Mouse (Mus musculus) embryonic facial prominence, embryonic 12.5 days (tissue): ENCODE data around the gene Rpl23a. TPM values are rescaled to one million over a fixed set of nuclear protein-coding genes. Genes with fewer than 3 reads are reported as not detected.

Experiments used
- ATAC-seq: fragments of 200-750 bp; cut with Nextera tagmentation; 2 replicates; pipeline ENCODE4 v1.8.0; 2017; ENCODE audit not compliant: insufficient number of reproducible peaks, insufficient read depth, low FRiP score, low TSS enrichment
- H3K27ac ChIP-seq: fragments of 300-500 bp; sonication (generic); 2 replicates; pipeline ENCODE4 v1.5.1; 2016; ENCODE audit warnings: mild to moderate bottlenecking
- H3K27me3 ChIP-seq: fragments of 300-500 bp; sonication (generic); 2 replicates; pipeline ENCODE4 v1.6.1; 2016; ENCODE audit warnings: mild to moderate bottlenecking, moderate library complexity
- H3K36me3 ChIP-seq: fragments of 300-500 bp; sonication (generic); 2 replicates; pipeline ENCODE4 v1.6.1; 2016; ENCODE audit warnings: mild to moderate bottlenecking
- H3K4me1 ChIP-seq: fragments of 300-500 bp; sonication (generic); 2 replicates; pipeline ENCODE4 v1.6.1; 2016
- H3K4me2 ChIP-seq: fragments of 300-500 bp; sonication (generic); replicated peaks from 2 replicates; pipeline ENCODE4 v1.6.1; 2016; ENCODE audit warnings: mild to moderate bottlenecking, moderate library complexity
- H3K4me3 ChIP-seq: fragments of 300-500 bp; sonication (generic); 2 replicates; pipeline ENCODE4 v1.5.1; 2016; ENCODE audit warnings: mild to moderate bottlenecking
- H3K9ac ChIP-seq: fragments of 300-500 bp; sonication (generic); 2 replicates; pipeline ENCODE4 v1.6.1; 2016; ENCODE audit warnings: mild to moderate bottlenecking, moderate library complexity
- H3K9me3 ChIP-seq: fragments of 300-500 bp; sonication (generic); 2 replicates; pipeline ENCODE4 v1.6.1; 2016; ENCODE audit warnings: mild to moderate bottlenecking, moderate library complexity
- WGBS: fragments of 180-500 bp; shearing (Covaris S2); methylation state at CpG from one replicate; pipeline ENCODE4 v1.1.7; 2016; 5-methylcytosine and 5-hydroxymethylcytosine counted together
- polyA plus RNA-seq: library from polyadenylated mRNA; unstranded; fragments of >200 nt; fragmentation: Nextera tagmentation; extraction: Ambion mirVana; gene quantifications from 2 replicates; pipeline ENCODE4 v1.2.1, GENCODE M21; 2016

The Rpl23a gene
- 1,221 and 1,230 TPM in 2 replicates for polyA plus RNA-seq

- H3K27me3 ChIP-seq, result no peaks in the 10 kb centered on the region
- under 1% methylated on average over 38 of the region's 38 CpGs for WGBS
These were observed at the start of gene Rpl23a for GRCm38 (mm10) chr11:78182961-78183844. TSS of gene Rpl23a (minus strand) at chr11:78183584.

GRCm38 (mm10) chr11:78231518-78231917 lies 48.1 kb upstream of the Rpl23a start:
- ATAC-seq, result no peak
- no peak overlapping the region for H3K27ac ChIP-seq
- 92% methylated on average over 6 of the region's 6 CpGs for WGBS
- H3K4me2 ChIP-seq, result no peak overlapping the region
- no peaks in the 10 kb centered on the region for H3K9me3 ChIP-seq
- H3K27me3 ChIP-seq, result no peaks in the 10 kb centered on the region
- H3K4me3 ChIP-seq, result no peak overlapping the region
- no peaks in the 10 kb centered on the region for H3K4me1 ChIP-seq
- peaks cover 88% of the 10 kb centered on the region for H3K36me3 ChIP-seq
- H3K9ac ChIP-seq, result no peak overlapping the region

More at GRCm38 (mm10) chr11:78182961-78183844, at the start of gene Rpl23a:
- peak within 1 kb of the TSS; percentile 97 for H3K27ac ChIP-seq
- peak within 1 kb of the TSS; percentile 93 for H3K9ac ChIP-seq
- peak within 1 kb of the TSS; percentile 84 for H3K4me2 ChIP-seq
- no peaks in the 10 kb centered on the region for H3K9me3 ChIP-seq
- H3K36me3 ChIP-seq, result peaks cover 26% of the 10 kb centered on the region
- peak; percentile 83 for ATAC-seq
- H3K4me1 ChIP-seq, result peaks cover 38% of the 10 kb centered on the region
- H3K4me3 ChIP-seq, result peak within 1 kb of the TSS; percentile 90

- no peaks in the 10 kb centered on the region for H3K27me3 ChIP-seq
- no peak overlapping the region for H3K4me3 ChIP-seq
- H3K27ac ChIP-seq, result no peak overlapping the region
- peaks cover 94% of the 10 kb centered on the region for H3K36me3 ChIP-seq
- 90% methylated on average over 4 of the region's 4 CpGs for WGBS
- ATAC-seq, result no peak
- no peak overlapping the region for H3K9ac ChIP-seq
- no peaks in the 10 kb centered on the region for H3K9me3 ChIP-seq
- no peak overlapping the region for H3K4me2 ChIP-seq
- H3K4me1 ChIP-seq, result no peaks in the 10 kb centered on the region
These were observed 40.2 kb upstream of the Rpl23a start for GRCm38 (mm10) chr11:78223586-78223985.

- WGBS, result 87% methylated on average over 11 of the region's 11 CpGs
- H3K4me2 ChIP-seq, result no peak overlapping the region
- no peak overlapping the region for H3K4me3 ChIP-seq
- H3K4me1 ChIP-seq, result no peaks in the 10 kb centered on the region
- ATAC-seq, result no peak
- peaks cover 94% of the 10 kb centered on the region for H3K36me3 ChIP-seq
- H3K27me3 ChIP-seq, result no peaks in the 10 kb centered on the region
- no peak overlapping the region for H3K9ac ChIP-seq
- H3K9me3 ChIP-seq, result no peaks in the 10 kb centered on the region
- H3K27ac ChIP-seq, result no peak overlapping the region
These were observed 32.4 kb upstream of the Rpl23a start for GRCm38 (mm10) chr11:78215709-78216317.

- Histone ChIP-seq H3K4me1 (no peaks in the 10 kb centered on the region), H3K9ac (no peak overlapping the region), H3K36me3 (peaks cover 96% of the 10 kb centered on the region), H3K9me3 (no peaks in the 10 kb centered on the region), H3K27ac (no peak overlapping the region), H3K27me3 (no peaks in the 10 kb centered on the region), H3K4me3 (no peak overlapping the region), H3K4me2 (no peak overlapping the region)
- WGBS, result 93% methylated on average over 14 of the region's 14 CpGs
- no peak for ATAC-seq
These were observed 29.9 kb upstream of the Rpl23a start for GRCm38 (mm10) chr11:78213086-78213817.

GRCm38 (mm10) chr11:78211513-78211912 lies 28.1 kb upstream of the Rpl23a start:
- Histone ChIP-seq H3K4me1 (no peaks in the 10 kb centered on the region), H3K4me3 (no peak overlapping the region), H3K9me3 (no peaks in the 10 kb centered on the region), H3K9ac (no peak overlapping the region), H3K36me3 (peaks cover 98% of the 10 kb centered on the region), H3K27me3 (no peaks in the 10 kb centered on the region), H3K4me2 (no peak overlapping the region), H3K27ac (no peak overlapping the region)
- ATAC-seq, result no peak
- 88% methylated on average over 5 of the region's 5 CpGs for WGBS

GRCm38 (mm10) chr11:78210615-78211014 lies 27.2 kb upstream of the Rpl23a start:
- Histone ChIP-seq H3K4me1 (no peaks in the 10 kb centered on the region), H3K36me3 (peaks cover 96% of the 10 kb centered on the region), H3K9me3 (no peaks in the 10 kb centered on the region), H3K4me3 (no peak overlapping the region), H3K27ac (no peak overlapping the region), H3K4me2 (no peak overlapping the region), H3K27me3 (no peaks in the 10 kb centered on the region), H3K9ac (no peak overlapping the region)
- 66% methylated on average over 7 of the region's 7 CpGs for WGBS
- ATAC-seq, result no peak

GRCm38 (mm10) chr11:78209886-78210285 lies 26.5 kb upstream of the Rpl23a start:
- Histone ChIP-seq H3K36me3 (peaks cover 98% of the 10 kb centered on the region), H3K4me1 (no peaks in the 10 kb centered on the region), H3K9me3 (no peaks in the 10 kb centered on the region), H3K4me2 (no peak overlapping the region), H3K4me3 (no peak overlapping the region), H3K9ac (no peak overlapping the region), H3K27ac (no peak overlapping the region), H3K27me3 (no peaks in the 10 kb centered on the region)
- WGBS, result 94% methylated on average over 6 of the region's 6 CpGs
- ATAC-seq, result no peak

- no peak for ATAC-seq
- H3K36me3 ChIP-seq, result peaks cover 88% of the 10 kb centered on the region
These were observed 23.8 kb upstream of the Rpl23a start for GRCm38 (mm10) chr11:78207190-78207589.

GRCm38 (mm10) chr11:78205361-78206206 lies 22.2 kb upstream of the Rpl23a start:
- H3K9ac ChIP-seq, result no peak overlapping the region
- H3K9me3 ChIP-seq, result no peaks in the 10 kb centered on the region
- peaks cover 72% of the 10 kb centered on the region for H3K36me3 ChIP-seq
- 79% methylated on average over 13 of the region's 13 CpGs for WGBS
- 0 out of 2 replicates have a peak overlapping the region, but pooled peaks have one; percentile 25 for H3K27ac ChIP-seq
- H3K4me3 ChIP-seq, result no peak overlapping the region
- H3K4me2 ChIP-seq, result no peak overlapping the region
- H3K4me1 ChIP-seq, result no peaks in the 10 kb centered on the region
- H3K27me3 ChIP-seq, result no peaks in the 10 kb centered on the region
- no peak for ATAC-seq

More at GRCm38 (mm10) chr11:78207190-78207589, 23.8 kb upstream of the Rpl23a start:
- Histone ChIP-seq H3K4me3 (no peak overlapping the region), H3K27me3 (no peaks in the 10 kb centered on the region), H3K4me1 (no peaks in the 10 kb centered on the region), H3K4me2 (no peak overlapping the region), H3K9ac (no peak overlapping the region), H3K9me3 (no peaks in the 10 kb centered on the region), H3K27ac (no peak overlapping the region)
- 81% methylated on average over 7 of the region's 7 CpGs for WGBS

GRCm38 (mm10) chr11:78204287-78204686 lies 20.9 kb upstream of the Rpl23a start:
- 84% methylated on average over 6 of the region's 6 CpGs for WGBS
- peaks cover 59% of the 10 kb centered on the region for H3K36me3 ChIP-seq

More at GRCm38 (mm10) chr11:78204287-78204686, 20.9 kb upstream of the Rpl23a start:
- Histone ChIP-seq H3K9ac (no peak overlapping the region), H3K4me2 (no peak overlapping the region), H3K9me3 (no peaks in the 10 kb centered on the region), H3K4me1 (no peaks in the 10 kb centered on the region), H3K27ac (no peak overlapping the region), H3K4me3 (no peak overlapping the region), H3K27me3 (no peaks in the 10 kb centered on the region)
- ATAC-seq, result no peak
